Mouse (Mus musculus) forebrain, embryonic 14.5 days (tissue): ENCODE data around the gene Abcc10. TPM values are rescaled to one million over a fixed set of nuclear protein-coding genes. Genes with fewer than 3 reads are reported as not detected.

Experiments used
- ATAC-seq: fragments of 200-750 bp; cut with Nextera tagmentation; 2 replicates; pipeline ENCODE4 v1.8.0; 2017; ENCODE audit warnings: mild to moderate bottlenecking, moderate library complexity
- DNase-seq: peaks from one replicate; pipeline ENCODE4 v3.0.0-alpha.2; 2015; ENCODE audit warnings: low spot score
- H3K27ac ChIP-seq: fragments of 300-500 bp; sonication (generic); 2 replicates; pipeline ENCODE4 v1.5.1; 2014; ENCODE audit warnings: low read depth, mild to moderate bottlenecking, control low read depth, low read length, moderate library complexity
- H3K27me3 ChIP-seq: fragments of 300-500 bp; sonication (generic); replicated peaks from 2 replicates; pipeline ENCODE4 v1.6.1; 2014; ENCODE audit warnings: low read length, control low read depth, mixed read lengths; ENCODE audit not compliant: control insufficient read depth, insufficient read depth
- H3K36me3 ChIP-seq: fragments of 300-500 bp; sonication (generic); 2 replicates; pipeline ENCODE4 v1.6.1; 2014; ENCODE audit warnings: low read length, control low read depth; ENCODE audit not compliant: control insufficient read depth, insufficient read depth
- H3K4me1 ChIP-seq: fragments of 300-500 bp; sonication (generic); 2 replicates; pipeline ENCODE4 v1.6.1; 2014; ENCODE audit warnings: antibody characterized with exemption, low read length, control low read depth; ENCODE audit not compliant: control insufficient read depth, insufficient read depth
- H3K4me2 ChIP-seq: fragments of 300-500 bp; sonication (generic); 2 replicates; pipeline ENCODE4 v1.6.1; 2014; ENCODE audit warnings: mild to moderate bottlenecking, control low read depth, low read length
- H3K4me3 ChIP-seq: fragments of 300-500 bp; sonication (generic); 2 replicates; pipeline ENCODE4 v1.5.1; 2014; ENCODE audit warnings: low read depth, low read length, control low read depth
- H3K9ac ChIP-seq: fragments of 300-500 bp; sonication (generic); 2 replicates; pipeline ENCODE4 v1.6.1; 2014; ENCODE audit warnings: mild to moderate bottlenecking, low read length, control low read depth, moderate library complexity
- H3K9me3 ChIP-seq: fragments of 300-500 bp; sonication (generic); replicated peaks from 2 replicates; pipeline ENCODE4 v1.6.1; 2016; ENCODE audit warnings: low read length, control low read depth, mixed read lengths; ENCODE audit not compliant: control insufficient read depth
- WGBS: fragments of 180-500 bp; shearing (Covaris S2); extraction: QIAGEN DNeasy Blood & Tissue Kit; methylation state at CpG from one replicate; pipeline ENCODE4 v1.1.7; 2014; 5-methylcytosine and 5-hydroxymethylcytosine counted together
- polyA plus RNA-seq: library from polyadenylated mRNA; unstranded; fragments of >200 nt; fragmentation: Nextera tagmentation; extraction: Ambion mirVana; gene quantifications from 2 replicates; pipeline ENCODE4 v1.2.1, GENCODE M21; 2014

Abcc10 gene
- polyA plus RNA-seq, 1 experiment from 2014 or later = 4.3 TPM

GRCm38 (mm10) chr17:46282483-46283123 is 45.5 kb downstream of the Abcc10 start, which contains the start of gene Tjap1:
Gene Tjap1, minus strand, starts transcription at chr17:46283026.
- peaks cover 13% of the 10 kb centered on the region for H3K4me1 ChIP-seq
- no peaks in the 10 kb centered on the region for H3K27me3 ChIP-seq
- H3K4me3 ChIP-seq = peak within 1 kb of the TSS; percentile 59
- H3K27ac ChIP-seq = peak within 1 kb of the TSS; percentile 35; the same call in 1 of the 2 replicates
- H3K9ac ChIP-seq = peak within 1 kb of the TSS; percentile 80
- 0% methylated on average over 37 of the region's 37 CpGs for WGBS
- peak; percentile 99 for ATAC-seq
- H3K36me3 ChIP-seq = peaks cover 15% of the 10 kb centered on the region; the same call in 1 of the 2 replicates
- H3K9me3 ChIP-seq = no peaks in the 10 kb centered on the region
- peak; percentile 94 for DNase-seq
- peak within 1 kb of the TSS; percentile 72 for H3K4me2 ChIP-seq

GRCm38 (mm10) chr17:46278011-46278765 is 50.0 kb downstream of the Abcc10 start:
- ATAC-seq (no peak), DNase-seq (no peak)
- Histone ChIP-seq H3K36me3 (peaks cover 38% of the 10 kb centered on the region), H3K9me3 (no peaks in the 10 kb centered on the region), H3K27ac (no peak overlapping the region), H3K4me1 (peaks cover 12% of the 10 kb centered on the region), H3K9ac (no peak overlapping the region), H3K4me2 (no peak overlapping the region), H3K27me3 (no peaks in the 10 kb centered on the region), H3K4me3 (no peak overlapping the region)
- WGBS = 91% methylated on average over 12 of the region's 12 CpGs

- WGBS = 87% methylated on average over 4 of the region's 4 CpGs
These were observed 50.6 kb downstream of the Abcc10 start for GRCm38 (mm10) chr17:46277586-46277985.

GRCm38 (mm10) chr17:46275506-46275905 is 52.6 kb downstream of the Abcc10 start:
- no peaks in the 10 kb centered on the region for H3K27me3 ChIP-seq
- H3K36me3 ChIP-seq = peaks cover 55% of the 10 kb centered on the region
- 92% methylated on average over 10 of the region's 10 CpGs for WGBS
- H3K4me3 ChIP-seq = no peak overlapping the region
- no peaks in the 10 kb centered on the region for H3K4me1 ChIP-seq
- no peak overlapping the region for H3K4me2 ChIP-seq
- no peaks in the 10 kb centered on the region for H3K9me3 ChIP-seq
- H3K9ac ChIP-seq = no peak overlapping the region
- no peak overlapping the region for H3K27ac ChIP-seq
- ATAC-seq (no peak), DNase-seq (no peak)

More at GRCm38 (mm10) chr17:46277586-46277985, 50.6 kb downstream of the Abcc10 start:
- H3K4me3 ChIP-seq = no peak overlapping the region
- no peaks in the 10 kb centered on the region for H3K9me3 ChIP-seq
- 0 out of 2 replicates have a peak overlapping the region, but pooled peaks have one; percentile 13 for H3K9ac ChIP-seq
- no peak overlapping the region for H3K27ac ChIP-seq
- no peak for ATAC-seq
- no peak overlapping the region for H3K4me2 ChIP-seq
- peaks cover 10% of the 10 kb centered on the region for H3K4me1 ChIP-seq
- DNase-seq = no peak
- H3K27me3 ChIP-seq = no peaks in the 10 kb centered on the region
- peaks cover 38% of the 10 kb centered on the region for H3K36me3 ChIP-seq

GRCm38 (mm10) chr17:46275034-46275433 is 53.1 kb downstream of the Abcc10 start:
- no peaks in the 10 kb centered on the region for H3K4me1 ChIP-seq
- H3K27ac ChIP-seq = no peak overlapping the region
- no peak overlapping the region for H3K4me3 ChIP-seq
- no peak for DNase-seq
- H3K27me3 ChIP-seq = no peaks in the 10 kb centered on the region
- WGBS = 92% methylated on average over 6 of the region's 6 CpGs
- H3K9me3 ChIP-seq = no peaks in the 10 kb centered on the region
- no peak for ATAC-seq
- H3K36me3 ChIP-seq = peaks cover 56% of the 10 kb centered on the region
- no peak overlapping the region for H3K9ac ChIP-seq
- H3K4me2 ChIP-seq = no peak overlapping the region

- no peaks in the 10 kb centered on the region for H3K27me3 ChIP-seq
- no peak for ATAC-seq
- WGBS = 84% methylated on average over 6 of the region's 6 CpGs
- H3K4me3 ChIP-seq = no peak overlapping the region
- H3K36me3 ChIP-seq = peaks cover 56% of the 10 kb centered on the region
- no peaks in the 10 kb centered on the region for H3K4me1 ChIP-seq
- H3K9me3 ChIP-seq = no peaks in the 10 kb centered on the region
- no peak overlapping the region for H3K27ac ChIP-seq
- DNase-seq = no peak
- H3K9ac ChIP-seq = no peak overlapping the region
- no peak overlapping the region for H3K4me2 ChIP-seq
These were observed 53.7 kb downstream of the Abcc10 start for GRCm38 (mm10) chr17:46274465-46274864.

- H3K9ac ChIP-seq = no peak overlapping the region
- no peaks in the 10 kb centered on the region for H3K27me3 ChIP-seq
- no peak overlapping the region for H3K27ac ChIP-seq
- H3K36me3 ChIP-seq = peaks cover 52% of the 10 kb centered on the region
- DNase-seq (no peak), ATAC-seq (no peak)
- H3K4me2 ChIP-seq = no peak overlapping the region
- no peaks in the 10 kb centered on the region for H3K9me3 ChIP-seq
- H3K4me1 ChIP-seq = no peaks in the 10 kb centered on the region
- 63% methylated on average over 1 of the region's 1 CpGs for WGBS
- no peak overlapping the region for H3K4me3 ChIP-seq
These were observed 54.3 kb downstream of the Abcc10 start for GRCm38 (mm10) chr17:46273803-46274236.

- ATAC-seq = no peak
- no peaks in the 10 kb centered on the region for H3K4me1 ChIP-seq
These were observed 55.5 kb downstream of the Abcc10 start for GRCm38 (mm10) chr17:46272675-46273074.

GRCm38 (mm10) chr17:46272058-46272457 is 56.1 kb downstream of the Abcc10 start:
- H3K4me1 ChIP-seq = no peaks in the 10 kb centered on the region
- no peak overlapping the region for H3K27ac ChIP-seq
- no peak overlapping the region for H3K4me2 ChIP-seq
- no peaks in the 10 kb centered on the region for H3K9me3 ChIP-seq
- no peaks in the 10 kb centered on the region for H3K27me3 ChIP-seq
- ATAC-seq (no peak), DNase-seq (no peak)
- WGBS = 84% methylated on average over 2 of the region's 2 CpGs
- H3K9ac ChIP-seq = no peak overlapping the region
- H3K4me3 ChIP-seq = no peak overlapping the region
- H3K36me3 ChIP-seq = peaks cover 40% of the 10 kb centered on the region

More at GRCm38 (mm10) chr17:46272675-46273074, 55.5 kb downstream of the Abcc10 start:
- no peak for DNase-seq
- Histone ChIP-seq H3K27ac (no peak overlapping the region), H3K4me3 (no peak overlapping the region), H3K27me3 (no peaks in the 10 kb centered on the region), H3K36me3 (peaks cover 42% of the 10 kb centered on the region), H3K4me2 (no peak overlapping the region), H3K9ac (no peak overlapping the region), H3K9me3 (no peaks in the 10 kb centered on the region)
- WGBS = 87% methylated on average over 5 of the region's 5 CpGs
